Mouse (Mus musculus) right cerebral cortex, postnatal 14 days (tissue): ENCODE results near the gene Gm3417.
"Not testable (repeated sequence)": the region's sequence is repeated elsewhere in the genome, so short reads cannot be mapped to it uniquely, and the experiment has no call there.

Experiments used
- DNase-seq: peaks from one replicate; pipeline ENCODE4 v3.0.0; 2022

Gene Gm3417

DNA sequence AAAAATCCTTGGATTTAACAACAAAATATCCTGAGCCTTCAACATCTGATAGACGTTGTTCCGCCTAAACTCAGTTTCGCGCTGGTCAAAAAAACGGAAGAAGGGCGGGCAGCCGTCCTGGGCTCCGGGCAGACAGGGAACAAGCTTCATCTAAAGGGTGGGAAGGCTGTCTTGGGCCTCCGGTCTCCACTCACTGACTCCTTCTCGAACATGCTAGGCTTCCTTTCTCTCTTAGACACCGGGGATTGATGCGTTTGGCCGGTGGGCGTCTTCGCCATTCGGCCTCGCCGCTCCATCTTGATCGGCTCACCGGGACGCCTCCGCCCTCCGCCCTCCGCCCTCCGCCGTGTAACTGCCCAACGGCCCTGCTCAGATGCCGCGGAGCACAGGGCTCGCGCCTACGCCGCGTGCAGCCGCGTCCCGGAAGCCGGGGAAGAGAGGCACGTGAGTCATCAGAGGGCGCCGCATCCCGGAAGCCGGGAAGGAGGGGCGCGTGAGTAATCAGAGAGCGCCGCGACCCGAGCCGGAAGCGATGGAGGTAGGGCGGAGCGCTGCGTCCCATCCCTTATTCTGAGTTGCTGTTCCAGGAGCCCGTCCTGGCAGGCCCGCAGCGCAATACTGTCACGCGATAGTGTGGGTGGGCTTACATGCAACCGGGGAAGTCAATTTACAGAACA lies at the start of gene Gm3417, which contains the start of gene 9030025P20Rik:
TSS of gene Gm3417 (minus strand) at position 429 of the 677 bp plus-strand sequence.
TSS of gene 9030025P20Rik (plus strand) at position 107 of the 677 bp plus-strand sequence.
- not testable (repeated sequence) for DNase-seq

DNA sequence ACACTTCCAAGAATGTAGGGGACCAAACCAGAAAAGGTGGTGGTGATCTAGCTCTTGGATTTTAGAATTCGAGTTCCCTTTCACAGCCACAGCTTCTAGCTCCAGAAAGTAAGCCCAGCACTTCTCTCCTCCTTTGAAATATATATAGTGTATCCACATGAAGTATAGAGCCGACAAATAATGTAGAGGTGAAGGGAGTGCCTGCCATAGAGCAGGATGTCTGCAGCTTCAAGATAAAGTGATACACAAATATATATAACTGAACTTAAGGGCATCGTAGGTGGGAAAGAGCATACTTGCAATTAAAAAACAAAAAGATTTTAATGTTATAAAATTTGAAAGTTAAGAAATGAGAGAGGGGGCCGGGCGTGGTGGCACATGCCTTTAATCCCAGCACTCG lies 46.9 kb upstream of the Gm3417 start:
- DNase-seq = not testable (repeated sequence)

DNA sequence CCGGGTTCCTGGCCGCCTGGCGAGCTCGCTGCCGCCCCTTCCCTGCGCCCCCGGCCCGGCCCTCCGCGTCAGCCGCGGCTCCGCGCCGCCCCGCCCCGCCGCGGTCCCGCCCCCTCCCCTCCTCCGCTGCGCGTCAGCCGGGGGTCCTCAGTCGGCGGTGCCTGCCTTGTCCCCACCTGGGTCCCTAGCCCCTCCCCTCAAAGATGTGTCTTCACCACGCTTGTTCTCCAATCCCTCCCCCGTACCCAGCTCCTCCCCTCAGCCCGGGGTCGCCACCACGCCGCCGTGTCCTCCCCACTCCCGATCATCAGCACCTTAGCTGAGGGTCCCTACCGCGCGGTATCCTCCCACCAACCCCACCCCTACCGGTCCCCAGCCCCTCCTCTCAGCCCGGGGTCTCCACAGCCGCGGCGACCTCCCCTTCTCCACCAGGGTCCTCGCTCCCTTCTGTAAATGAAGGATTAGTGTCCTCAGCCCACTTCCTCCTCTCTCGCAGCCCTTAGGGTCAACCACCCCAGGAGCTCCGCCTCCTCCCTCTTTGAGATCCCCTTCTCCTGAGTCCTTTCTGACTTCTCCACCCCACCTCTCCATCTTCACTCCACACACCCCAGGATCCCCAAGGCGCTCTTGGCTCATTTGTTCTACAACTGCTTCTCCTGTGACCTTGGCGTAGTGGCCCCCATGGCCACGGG lies 46.1 kb upstream of the Gm3417 start:
- not testable (repeated sequence) for DNase-seq

DNA sequence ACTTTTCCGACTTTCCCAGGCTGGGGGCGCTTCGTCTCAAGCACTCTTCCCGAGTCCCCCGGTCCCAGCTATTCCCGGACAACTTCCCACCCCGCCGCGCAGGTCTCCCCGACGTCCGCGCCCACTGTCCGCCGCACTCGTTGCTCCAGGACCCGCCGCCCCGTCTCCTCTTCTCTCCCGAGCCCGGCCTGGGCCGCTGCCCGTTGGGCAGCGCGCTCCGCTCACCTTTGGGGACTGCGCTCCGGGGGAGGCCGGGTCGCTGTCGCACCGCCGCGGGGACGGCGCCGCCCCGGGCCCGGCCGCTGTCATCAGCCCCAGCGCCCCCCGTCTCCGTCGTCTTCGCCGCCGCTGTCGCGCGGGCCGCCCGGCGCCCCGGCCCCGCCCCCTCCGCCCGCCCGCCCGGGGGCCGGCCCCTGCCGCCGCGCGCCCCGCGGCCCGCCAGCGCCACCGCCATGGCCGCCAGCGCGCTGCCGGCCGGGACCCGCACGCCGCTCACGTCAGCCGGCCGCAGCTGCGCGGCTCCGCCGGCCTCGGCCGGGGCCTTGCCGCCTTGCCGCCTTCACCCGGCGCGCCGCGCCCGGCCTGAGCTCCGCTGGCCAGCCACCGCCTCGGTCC lies 45.4 kb upstream of the Gm3417 start:
- DNase-seq = not testable (repeated sequence)

DNA sequence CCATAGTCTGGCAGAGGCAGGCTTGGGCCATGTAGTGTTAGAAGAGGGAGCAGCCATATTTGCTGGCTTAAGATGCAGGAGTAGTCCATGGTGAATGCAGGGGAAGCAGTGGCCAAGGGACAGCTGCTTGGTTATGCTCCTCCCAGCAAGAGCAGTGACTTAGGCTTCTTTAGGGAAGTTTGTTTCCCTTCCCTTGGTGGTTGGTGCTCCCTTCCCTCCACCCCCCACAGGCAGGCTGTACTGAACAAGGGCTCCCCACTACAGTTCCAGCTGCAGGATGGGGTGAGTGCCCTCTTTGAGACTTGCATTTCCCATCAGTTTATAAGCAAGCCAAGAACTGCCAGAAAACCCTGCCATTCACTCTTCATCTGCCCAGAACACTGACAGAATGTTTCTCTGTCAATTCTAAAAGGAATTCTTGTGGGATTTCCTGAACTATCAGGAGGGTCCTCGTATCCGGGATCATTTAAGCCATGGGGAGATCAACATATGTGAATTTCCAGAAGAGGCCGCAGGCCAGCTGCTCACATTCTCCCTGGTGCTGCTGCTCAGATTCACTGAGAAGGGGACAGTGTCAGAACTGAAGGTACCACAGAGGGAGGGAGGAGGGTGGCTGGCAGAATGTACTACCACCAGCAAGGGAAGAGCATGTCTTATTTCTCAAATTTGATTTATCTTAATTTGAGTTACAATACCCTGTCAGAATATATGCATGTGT lies 43.1 kb upstream of the Gm3417 start:
- DNase-seq = peak; percentile 21

DNA sequence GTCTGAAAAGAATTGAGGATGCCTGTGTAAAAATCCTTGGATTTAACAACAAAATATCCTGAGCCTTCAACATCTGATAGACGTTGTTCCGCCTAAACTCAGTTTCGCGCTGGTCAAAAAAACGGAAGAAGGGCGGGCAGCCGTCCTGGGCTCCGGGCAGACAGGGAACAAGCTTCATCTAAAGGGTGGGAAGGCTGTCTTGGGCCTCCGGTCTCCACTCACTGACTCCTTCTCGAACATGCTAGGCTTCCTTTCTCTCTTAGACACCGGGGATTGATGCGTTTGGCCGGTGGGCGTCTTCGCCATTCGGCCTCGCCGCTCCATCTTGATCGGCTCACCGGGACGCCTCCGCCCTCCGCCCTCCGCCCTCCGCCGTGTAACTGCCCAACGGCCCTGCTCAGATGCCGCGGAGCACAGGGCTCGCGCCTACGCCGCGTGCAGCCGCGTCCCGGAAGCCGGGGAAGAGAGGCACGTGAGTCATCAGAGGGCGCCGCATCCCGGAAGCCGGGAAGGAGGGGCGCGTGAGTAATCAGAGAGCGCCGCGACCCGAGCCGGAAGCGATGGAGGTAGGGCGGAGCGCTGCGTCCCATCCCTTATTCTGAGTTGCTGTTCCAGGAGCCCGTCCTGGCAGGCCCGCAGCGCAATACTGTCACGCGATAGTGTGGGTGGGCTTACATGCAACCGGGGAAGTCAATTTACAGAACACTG lies 31.3 kb upstream of the Gm3417 start, which contains the start of gene Gm3435:
TSS of gene Gm3435 (plus strand) at position 471 of the 708 bp plus-strand sequence.
- not testable (repeated sequence) for DNase-seq

DNA sequence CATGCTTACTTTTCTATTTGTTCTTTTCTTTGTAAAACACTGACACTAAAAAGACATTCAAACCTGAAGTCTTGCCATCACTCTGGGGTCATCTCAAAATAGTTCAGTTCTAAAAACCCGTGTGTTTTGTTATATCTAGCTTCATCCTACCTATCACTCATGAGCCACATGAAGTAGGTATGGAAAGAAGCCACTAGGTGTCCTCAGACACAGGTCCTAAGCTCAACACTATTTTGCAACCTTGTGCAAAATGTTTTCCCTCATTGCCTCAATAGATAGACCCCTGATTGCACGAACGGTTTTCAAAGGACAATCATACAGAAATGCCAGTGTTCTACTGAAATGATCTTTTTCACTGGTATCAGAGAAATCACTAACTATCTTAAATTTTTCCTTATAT lies 30.5 kb upstream of the Gm3417 start:
- not testable (repeated sequence) for DNase-seq

DNA sequence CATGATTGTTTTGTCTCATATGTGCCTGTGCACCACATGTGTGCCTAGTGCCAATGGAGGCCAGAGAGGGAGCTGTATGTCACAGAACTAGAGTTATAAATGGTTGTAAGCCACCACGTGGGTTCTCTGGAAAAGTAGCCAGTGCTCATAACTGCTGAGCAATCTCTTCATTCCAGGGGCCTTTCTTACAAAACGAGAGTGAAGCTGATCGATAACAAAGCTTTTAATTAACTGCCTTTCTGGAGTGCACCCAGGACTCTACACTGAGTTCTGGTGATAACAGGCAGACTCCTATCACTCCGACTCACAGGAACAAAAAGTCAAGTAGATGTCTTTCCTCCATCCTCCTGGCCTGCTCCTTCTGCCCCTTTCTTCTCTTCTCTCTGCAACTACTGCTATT lies 21.5 kb upstream of the Gm3417 start:
- DNase-seq = not testable (repeated sequence)

DNA sequence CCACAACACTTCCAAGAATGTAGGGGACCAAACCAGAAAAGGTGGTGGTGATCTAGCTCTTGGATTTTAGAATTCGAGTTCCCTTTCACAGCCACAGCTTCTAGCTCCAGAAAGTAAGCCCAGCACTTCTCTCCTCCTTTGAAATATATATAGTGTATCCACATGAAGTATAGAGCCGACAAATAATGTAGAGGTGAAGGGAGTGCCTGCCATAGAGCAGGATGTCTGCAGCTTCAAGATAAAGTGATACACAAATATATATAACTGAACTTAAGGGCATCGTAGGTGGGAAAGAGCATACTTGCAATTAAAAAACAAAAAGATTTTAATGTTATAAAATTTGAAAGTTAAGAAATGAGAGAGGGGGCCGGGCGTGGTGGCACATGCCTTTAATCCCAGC lies 15.6 kb upstream of the Gm3417 start:
- not testable (repeated sequence) for DNase-seq

DNA sequence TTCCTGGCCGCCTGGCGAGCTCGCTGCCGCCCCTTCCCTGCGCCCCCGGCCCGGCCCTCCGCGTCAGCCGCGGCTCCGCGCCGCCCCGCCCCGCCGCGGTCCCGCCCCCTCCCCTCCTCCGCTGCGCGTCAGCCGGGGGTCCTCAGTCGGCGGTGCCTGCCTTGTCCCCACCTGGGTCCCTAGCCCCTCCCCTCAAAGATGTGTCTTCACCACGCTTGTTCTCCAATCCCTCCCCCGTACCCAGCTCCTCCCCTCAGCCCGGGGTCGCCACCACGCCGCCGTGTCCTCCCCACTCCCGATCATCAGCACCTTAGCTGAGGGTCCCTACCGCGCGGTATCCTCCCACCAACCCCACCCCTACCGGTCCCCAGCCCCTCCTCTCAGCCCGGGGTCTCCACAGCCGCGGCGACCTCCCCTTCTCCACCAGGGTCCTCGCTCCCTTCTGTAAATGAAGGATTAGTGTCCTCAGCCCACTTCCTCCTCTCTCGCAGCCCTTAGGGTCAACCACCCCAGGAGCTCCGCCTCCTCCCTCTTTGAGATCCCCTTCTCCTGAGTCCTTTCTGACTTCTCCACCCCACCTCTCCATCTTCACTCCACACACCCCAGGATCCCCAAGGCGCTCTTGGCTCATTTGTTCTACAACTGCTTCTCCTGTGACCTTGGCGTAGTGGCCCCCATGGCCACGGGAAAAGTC lies 14.7 kb upstream of the Gm3417 start:
- not testable (repeated sequence) for DNase-seq

DNA sequence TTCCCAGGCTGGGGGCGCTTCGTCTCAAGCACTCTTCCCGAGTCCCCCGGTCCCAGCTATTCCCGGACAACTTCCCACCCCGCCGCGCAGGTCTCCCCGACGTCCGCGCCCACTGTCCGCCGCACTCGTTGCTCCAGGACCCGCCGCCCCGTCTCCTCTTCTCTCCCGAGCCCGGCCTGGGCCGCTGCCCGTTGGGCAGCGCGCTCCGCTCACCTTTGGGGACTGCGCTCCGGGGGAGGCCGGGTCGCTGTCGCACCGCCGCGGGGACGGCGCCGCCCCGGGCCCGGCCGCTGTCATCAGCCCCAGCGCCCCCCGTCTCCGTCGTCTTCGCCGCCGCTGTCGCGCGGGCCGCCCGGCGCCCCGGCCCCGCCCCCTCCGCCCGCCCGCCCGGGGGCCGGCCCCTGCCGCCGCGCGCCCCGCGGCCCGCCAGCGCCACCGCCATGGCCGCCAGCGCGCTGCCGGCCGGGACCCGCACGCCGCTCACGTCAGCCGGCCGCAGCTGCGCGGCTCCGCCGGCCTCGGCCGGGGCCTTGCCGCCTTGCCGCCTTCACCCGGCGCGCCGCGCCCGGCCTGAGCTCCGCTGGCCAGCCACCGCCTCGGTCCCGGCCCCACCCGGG lies 14.0 kb upstream of the Gm3417 start:
- not testable (repeated sequence) for DNase-seq

DNA sequence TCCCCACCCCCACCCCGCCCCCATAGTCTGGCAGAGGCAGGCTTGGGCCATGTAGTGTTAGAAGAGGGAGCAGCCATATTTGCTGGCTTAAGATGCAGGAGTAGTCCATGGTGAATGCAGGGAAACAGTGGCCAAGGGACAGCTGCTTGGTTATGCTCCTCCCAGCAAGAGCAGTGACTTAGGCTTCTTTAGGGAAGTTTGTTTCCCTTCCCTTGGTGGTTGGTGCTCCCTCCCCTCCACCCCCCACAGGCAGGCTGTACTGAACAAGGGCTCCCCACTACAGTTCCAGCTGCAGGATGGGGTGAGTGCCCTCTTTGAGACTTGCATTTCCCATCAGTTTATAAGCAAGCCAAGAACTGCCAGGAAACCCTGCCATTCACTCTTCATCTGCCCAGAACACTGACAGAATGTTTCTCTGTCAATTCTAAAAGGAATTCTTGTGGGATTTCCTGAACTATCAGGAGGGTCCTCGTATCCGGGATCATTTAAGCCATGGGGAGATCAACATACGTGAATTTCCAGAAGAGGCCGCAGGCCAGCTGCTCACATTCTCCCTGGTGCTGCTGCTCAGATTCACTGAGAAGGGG lies 11.6 kb upstream of the Gm3417 start:
- not testable (repeated sequence) for DNase-seq

DNA sequence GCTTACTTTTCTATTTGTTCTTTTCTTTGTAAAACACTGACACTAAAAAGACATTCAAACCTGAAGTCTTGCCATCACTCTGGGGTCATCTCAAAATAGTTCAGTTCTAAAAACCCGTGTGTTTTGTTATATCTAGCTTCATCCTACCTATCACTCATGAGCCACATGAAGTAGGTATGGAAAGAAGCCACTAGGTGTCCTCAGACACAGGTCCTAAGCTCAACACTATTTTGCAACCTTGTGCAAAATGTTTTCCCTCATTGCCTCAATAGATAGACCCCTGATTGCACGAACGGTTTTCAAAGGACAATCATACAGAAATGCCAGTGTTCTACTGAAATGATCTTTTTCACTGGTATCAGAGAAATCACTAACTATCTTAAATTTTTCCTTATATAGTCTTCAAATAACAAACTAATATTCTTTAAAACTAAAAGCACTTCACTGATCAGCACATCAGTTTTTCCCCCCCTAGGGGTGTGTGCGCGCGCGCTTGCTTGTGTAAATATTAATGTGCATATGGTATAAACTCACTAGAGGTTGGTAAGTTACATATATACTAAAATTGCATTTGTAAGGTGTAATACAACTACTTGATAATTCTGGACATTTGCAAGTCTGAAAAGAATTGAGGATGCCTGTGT lies 750 bp downstream of the Gm3417 start:
- DNase-seq = not testable (repeated sequence)

DNA sequence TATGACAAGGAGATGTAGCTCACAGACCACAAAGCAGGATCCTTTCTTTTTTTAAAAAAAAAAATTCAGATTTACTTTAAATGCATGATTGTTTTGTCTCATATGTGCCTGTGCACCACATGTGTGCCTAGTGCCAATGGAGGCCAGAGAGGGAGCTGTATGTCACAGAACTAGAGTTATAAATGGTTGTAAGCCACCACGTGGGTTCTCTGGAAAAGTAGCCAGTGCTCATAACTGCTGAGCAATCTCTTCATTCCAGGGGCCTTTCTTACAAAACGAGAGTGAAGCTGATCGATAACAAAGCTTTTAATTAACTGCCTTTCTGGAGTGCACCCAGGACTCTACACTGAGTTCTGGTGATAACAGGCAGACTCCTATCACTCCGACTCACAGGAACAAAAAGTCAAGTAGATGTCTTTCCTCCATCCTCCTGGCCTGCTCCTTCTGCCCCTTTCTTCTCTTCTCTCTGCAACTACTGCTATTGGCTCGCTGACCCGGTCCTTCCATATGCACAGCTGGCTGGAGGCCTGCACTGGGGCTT lies 10.1 kb downstream of the Gm3417 start:
- DNase-seq = not testable (repeated sequence)

DNA sequence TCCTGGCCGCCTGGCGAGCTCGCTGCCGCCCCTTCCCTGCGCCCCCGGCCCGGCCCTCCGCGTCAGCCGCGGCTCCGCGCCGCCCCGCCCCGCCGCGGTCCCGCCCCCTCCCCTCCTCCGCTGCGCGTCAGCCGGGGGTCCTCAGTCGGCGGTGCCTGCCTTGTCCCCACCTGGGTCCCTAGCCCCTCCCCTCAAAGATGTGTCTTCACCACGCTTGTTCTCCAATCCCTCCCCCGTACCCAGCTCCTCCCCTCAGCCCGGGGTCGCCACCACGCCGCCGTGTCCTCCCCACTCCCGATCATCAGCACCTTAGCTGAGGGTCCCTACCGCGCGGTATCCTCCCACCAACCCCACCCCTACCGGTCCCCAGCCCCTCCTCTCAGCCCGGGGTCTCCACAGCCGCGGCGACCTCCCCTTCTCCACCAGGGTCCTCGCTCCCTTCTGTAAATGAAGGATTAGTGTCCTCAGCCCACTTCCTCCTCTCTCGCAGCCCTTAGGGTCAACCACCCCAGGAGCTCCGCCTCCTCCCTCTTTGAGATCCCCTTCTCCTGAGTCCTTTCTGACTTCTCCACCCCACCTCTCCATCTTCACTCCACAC lies 16.9 kb downstream of the Gm3417 start:
- not testable (repeated sequence) for DNase-seq

DNA sequence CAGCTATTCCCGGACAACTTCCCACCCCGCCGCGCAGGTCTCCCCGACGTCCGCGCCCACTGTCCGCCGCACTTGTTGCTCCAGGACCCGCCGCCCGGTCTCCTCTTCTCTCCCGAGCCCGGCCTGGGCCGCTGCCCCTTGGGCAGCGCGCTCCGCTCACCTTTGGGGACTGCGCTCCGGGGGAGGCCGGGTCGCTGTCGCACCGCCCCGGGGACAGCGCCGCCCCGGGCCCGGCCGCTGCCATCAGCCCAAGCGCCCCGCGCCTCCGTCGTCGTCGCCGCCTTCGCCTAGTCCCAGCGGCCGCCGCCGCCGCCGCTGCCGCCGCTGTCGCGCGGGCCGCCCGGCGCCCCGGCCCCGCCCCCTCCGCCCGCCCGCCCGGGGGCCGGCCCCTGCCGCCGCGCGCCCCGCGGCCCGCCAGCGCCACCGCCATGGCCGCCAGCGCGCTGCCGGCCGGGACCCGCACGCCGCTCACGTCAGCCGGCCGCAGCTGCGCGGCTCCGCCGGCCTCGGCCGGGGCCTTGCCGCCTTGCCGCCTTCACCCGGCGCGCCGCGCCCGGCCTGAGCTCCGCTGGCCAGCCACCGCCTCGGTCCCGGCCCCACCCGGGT lies 17.5 kb downstream of the Gm3417 start, which contains the start of gene Phf10:
TSS of gene Phf10 (minus strand) at position 323 of the 606 bp plus-strand sequence.
- not testable (repeated sequence) for DNase-seq

DNA sequence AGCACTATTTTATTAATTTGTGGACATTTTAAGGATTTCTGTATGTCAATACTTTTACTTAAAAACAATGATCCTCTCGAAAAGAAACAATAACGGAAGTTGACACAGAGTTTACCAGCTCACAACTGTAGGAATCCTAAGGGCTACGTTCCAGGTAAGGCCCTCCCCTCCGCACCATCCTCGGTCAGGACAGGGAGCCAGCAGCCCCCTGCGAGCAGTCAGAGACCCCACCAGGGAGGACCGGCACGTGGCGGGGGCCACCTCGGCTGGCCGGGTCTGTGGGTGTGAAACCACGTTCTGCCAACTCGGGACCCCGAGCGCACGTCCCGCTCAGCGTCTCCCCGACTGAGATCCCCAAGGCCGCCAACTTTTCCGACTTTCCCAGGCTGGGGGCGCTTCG lies 18.1 kb downstream of the Gm3417 start:
- no peak for DNase-seq

DNA sequence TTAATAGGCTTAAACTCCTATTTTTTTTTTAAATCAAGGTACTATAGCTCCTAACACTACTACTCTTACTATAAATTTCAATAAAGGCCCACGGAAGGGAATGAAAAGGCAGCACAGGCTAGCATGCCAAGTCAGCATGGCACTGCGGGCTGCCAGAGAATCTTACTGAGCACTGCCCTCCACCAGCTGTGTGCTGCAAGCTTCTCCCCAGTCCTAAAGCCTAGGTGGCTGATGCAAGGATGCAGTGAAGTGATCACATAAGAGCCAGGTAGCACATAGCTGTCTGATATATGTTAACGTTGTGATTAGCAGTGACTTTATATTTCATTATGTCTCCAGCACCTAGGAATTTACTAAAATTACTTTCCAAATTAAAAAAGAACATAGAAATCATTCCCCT lies 18.6 kb downstream of the Gm3417 start:
- no peak for DNase-seq
